Mouse (Mus musculus): ENCODE results near the gene Gtf3a.
"Not testable (repeated sequence)": the region's sequence is repeated elsewhere in the genome, so short reads cannot be mapped to it uniquely, and the experiment has no call there.

Gtf3a gene

GRCm38 (mm10) chr5:146948508-146949088 lies at the start of gene Gtf3a:
Gene Gtf3a, plus strand, starts transcription at chr5:146948657.
- DNase-seq (ENCODE audit: low spot score in 2 of 2), result peak; percentile 71 to 77

- peak; percentile 19 to 23 for DNase-seq (ENCODE audit: low spot score in 2 of 2)
Measured at GRCm38 (mm10) chr5:146900331-146900730, 48.1 kb upstream of the Gtf3a start.

GRCm38 (mm10) chr5:146901501-146901900 lies 47.0 kb upstream of the Gtf3a start:
- DNase-seq (ENCODE audit: low spot score in 2 of 2), result no peak

- DNase-seq (ENCODE audit: low spot score in 2 of 2), result peak; percentile 25 to 73
Measured at GRCm38 (mm10) chr5:146904404-146904803, 44.1 kb upstream of the Gtf3a start.

GRCm38 (mm10) chr5:146905486-146906172 lies 42.8 kb upstream of the Gtf3a start:
- DNase-seq (ENCODE audit: low spot score in 2 of 2), result peak; percentile 8 to 27

- no peak for DNase-seq (ENCODE audit: low spot score in 2 of 2)
Measured at GRCm38 (mm10) chr5:146907533-146907932, 40.9 kb upstream of the Gtf3a start.

GRCm38 (mm10) chr5:146908629-146909028 lies 39.8 kb upstream of the Gtf3a start:
- DNase-seq (ENCODE audit: low spot score in 2 of 2), result no peak

DNA sequence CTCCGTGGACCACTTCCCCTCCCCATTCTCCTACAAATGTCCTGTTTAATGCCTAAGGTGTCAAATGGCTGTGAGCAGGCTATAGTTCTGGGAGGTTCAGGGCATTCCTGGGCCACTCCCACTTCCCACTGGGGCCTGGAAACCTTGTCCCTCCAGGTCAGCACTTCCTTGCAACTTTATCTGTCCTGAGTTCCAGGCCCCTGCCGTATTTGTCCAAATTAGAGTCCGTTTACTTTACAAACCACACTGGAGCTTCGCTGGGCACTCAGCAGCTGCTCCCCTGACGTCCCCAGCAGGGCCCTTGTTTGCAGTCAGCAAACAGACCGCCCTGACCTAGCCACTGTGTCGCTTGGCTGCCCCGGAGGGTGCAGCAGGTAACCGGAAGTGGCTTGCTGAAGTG lies 36.3 kb upstream of the Gtf3a start:
- no peak for DNase-seq (ENCODE audit: low spot score in 2 of 2)

- DNase-seq (ENCODE audit: low spot score in 2 of 2), result no peak
Measured at GRCm38 (mm10) chr5:146913355-146913754, 35.1 kb upstream of the Gtf3a start.

DNA sequence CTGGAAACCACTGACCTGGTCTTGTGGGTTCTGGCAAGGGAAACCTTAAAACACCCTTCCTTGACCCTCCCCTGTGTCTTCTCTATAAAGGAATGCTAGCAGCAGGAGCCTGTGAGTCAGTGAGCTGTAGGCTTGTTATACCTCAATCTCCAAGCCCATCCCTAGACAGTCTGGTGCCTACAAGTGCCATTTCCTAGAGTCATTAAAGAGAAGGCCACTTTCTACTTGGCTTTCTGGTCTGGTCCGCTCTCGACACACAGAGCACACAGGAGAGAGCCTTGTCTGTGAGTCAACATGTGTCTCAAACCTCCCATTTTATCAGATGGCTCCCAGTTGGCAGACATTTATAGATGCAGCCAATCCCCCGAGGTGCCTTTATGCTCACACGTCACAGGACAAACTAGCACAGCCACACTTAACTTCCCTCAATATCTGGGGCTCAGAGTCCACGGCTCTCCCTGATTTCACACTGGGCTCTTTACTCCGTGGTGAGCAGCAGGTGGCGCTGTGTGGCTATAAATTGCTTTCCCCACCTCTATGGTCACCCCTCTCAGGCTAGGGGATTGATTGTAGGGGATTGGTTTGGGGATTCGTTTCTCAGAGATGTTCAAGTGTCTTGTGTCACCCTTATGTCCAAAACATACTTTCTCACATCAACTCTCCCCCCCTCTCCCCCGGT lies 34.2 kb upstream of the Gtf3a start:
- DNase-seq (ENCODE audit: low spot score in 2 of 2), result no peak

DNA sequence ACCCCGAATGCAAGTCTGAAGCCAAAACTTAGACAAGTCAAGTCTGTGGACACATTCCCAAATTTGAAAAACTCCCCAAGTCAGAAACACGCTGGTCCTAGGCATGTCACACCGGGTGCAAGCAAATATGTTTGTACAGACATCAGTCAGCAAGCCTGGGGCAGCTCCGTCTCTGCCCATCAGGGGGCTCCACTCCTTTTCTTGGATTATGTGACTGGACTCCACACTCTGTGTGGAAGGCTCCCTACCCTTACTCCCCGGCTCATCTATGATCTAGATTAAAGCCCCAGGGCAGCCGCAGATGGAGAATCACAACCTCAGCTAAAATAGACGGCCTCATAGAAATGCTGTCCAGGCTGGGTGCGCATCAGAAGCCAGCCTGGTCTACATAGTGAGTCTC lies 32.2 kb upstream of the Gtf3a start:
- DNase-seq (ENCODE audit: low spot score in 2 of 2), result no peak

DNA sequence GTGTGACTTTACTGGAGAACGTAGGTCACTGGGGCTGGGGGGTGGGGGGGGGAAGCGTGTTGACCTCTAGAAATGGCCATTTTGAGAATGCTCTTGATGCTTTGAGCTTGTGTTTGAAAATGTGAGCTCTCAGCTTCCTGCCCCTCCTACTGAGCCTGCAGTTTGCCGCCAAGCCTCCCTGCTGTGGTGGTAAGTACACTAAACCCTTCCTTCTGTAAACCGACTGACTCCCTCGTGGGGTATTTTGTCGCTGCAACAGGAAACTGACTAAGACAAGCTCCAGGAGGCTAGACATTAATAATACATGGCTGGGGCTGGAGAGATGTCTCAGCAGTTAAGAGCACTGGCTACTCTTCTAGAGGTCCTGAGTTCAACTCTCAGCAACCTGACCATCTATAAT lies 31.7 kb upstream of the Gtf3a start:
- DNase-seq (ENCODE audit: low spot score in 2 of 2), result no peak

- DNase-seq (ENCODE audit: low spot score in 2 of 2), result not testable (repeated sequence)
Measured at GRCm38 (mm10) chr5:146917357-146917756, 31.1 kb upstream of the Gtf3a start.

DNA sequence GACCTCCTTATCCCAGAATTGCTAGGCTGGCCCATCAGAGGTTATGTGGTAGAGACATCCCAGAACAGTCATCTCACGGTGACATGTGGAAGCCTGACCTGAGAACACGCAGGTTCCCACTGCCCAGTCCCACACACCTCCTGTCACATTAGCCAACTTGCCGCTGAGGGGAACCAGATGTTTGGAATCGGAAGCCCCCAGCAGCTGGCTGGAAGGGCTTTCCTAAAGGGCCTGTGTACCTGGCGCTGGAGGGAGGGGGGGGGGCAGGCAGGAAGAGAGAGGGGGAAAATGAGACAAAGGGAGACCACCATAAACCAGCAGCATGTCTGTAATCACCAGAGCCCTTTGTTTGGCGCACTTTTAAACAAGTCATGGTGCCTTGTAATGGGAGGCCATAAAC lies 28.6 kb upstream of the Gtf3a start:
- DNase-seq (ENCODE audit: low spot score in 2 of 2), result no peak

GRCm38 (mm10) chr5:146920314-146921161 lies 27.9 kb upstream of the Gtf3a start:
- no peak for DNase-seq (ENCODE audit: low spot score in 2 of 2)

DNA sequence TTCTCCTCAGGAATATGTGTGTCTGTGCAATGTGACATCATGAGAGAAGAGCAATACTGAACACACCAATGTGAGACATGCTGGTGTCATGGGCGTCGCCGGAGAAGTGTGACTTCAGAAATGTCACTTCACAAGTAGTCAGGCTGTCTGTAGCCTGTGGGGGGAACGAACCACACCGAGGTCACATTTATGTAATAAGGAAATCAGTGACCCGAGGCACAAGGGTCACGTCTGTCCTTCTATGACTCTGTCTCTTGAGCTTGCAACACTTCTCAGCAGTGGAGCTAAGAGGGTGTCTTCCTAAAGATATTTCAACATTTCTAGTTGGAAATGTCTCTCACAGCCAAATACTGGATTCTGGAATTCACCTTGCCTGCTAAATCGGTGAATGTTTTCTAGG lies 27.2 kb upstream of the Gtf3a start:
- no peak for DNase-seq (ENCODE audit: low spot score in 2 of 2)

DNA sequence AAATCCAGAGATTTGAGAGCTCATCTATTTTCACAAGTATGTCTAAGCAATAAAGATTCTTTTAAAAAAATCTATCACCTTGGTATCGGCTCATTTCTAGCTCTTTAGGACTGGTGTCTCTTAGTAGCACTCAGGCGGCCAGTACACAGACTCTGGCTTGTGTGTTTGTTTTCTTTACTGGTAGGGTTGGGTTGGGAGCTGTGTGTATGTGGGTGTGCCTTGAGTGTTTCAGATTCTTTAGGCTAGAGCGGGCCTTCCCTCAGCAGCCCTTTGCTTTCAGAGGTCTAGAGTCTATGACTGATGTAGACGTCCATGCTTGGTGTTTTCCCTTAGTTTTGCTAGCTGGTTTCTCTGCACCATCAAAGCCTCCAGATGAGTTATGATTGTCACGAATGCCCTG lies 24.9 kb upstream of the Gtf3a start:
- no peak for DNase-seq (ENCODE audit: low spot score in 2 of 2)

DNA sequence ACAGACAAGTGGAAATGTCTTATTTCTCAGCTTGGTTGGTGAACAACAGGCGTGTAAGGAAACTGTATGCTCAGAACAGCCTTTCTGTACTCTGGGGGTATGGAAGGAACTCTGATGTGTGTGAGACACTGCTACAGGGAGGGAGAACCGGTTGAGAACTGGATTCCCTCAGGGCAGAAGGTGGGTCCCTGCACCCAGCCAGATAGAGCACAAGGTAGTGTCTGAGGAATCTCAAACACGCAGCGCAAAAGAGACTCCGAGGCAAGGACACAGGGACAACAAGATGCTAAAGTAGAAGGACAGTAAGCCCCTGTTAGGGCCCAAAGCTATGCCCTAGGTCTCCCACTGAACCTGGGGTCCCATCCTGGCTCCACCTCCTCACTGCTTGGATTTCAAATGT lies 21.8 kb upstream of the Gtf3a start:
- DNase-seq (ENCODE audit: low spot score in 2 of 2), result no peak

DNA sequence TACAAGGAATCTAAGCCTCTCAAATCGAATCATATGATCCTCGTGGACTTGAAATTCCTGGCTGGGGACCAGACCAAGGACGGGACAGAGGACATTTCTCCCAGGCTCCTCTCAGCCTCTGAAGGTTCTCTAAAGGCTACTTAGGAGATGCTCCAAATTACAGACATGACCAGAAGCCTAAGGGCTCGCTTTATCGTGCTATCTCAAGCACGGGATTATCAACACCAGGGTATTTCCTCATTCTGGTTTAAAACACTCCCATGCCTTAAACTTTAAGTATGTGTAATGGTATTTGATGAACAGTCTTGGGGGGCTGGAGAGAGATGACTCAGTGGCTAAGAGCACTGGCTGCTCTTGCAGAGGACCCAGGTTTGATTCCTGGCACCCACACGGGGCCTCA lies 17.0 kb upstream of the Gtf3a start:
- DNase-seq (ENCODE audit: low spot score in 2 of 2), result no peak

GRCm38 (mm10) chr5:146931904-146932553 lies 16.4 kb upstream of the Gtf3a start:
- no peak for DNase-seq (ENCODE audit: low spot score in 2 of 2)

GRCm38 (mm10) chr5:146933466-146933865 lies 15.0 kb upstream of the Gtf3a start:
- no peak for DNase-seq (ENCODE audit: low spot score in 2 of 2)
